In genomic region chr9:55539661-55540390, GRCm38 (mm10) we compare ENCODE assay signal across 8 mouse cellular contexts. TPM values are rescaled to one million over a fixed set of nuclear protein-coding genes. Genes with fewer than 3 reads are reported as not detected.
DNase-seq lines count a peak whose midpoint lies in the region; ATAC-seq and TF ChIP-seq lines count a peak whose summit lies in the region.

No protein-coding gene starts in this region.

- intact Hi-C loops in left cerebral cortex, postnatal 14 days (cut with DNase I): loop anchor here (5.0 kb wide), 2 partner anchors 73 to 113 kb away; no protein-coding TSS in a partner anchor

- 1% methylated on average over 31 of the region's 31 CpGs for WGBS in forebrain, embryonic 12.5 days
- WGBS in intestine, embryonic 16.5 days: 3% methylated on average over 31 of the region's 31 CpGs
- WGBS in neural tube, embryonic 11.5 days: 2% methylated on average over 31 of the region's 31 CpGs
- 6% methylated on average over 31 of the region's 31 CpGs for WGBS in lung, adult 2 months

- H3K27me3 ChIP-seq in forebrain, embryonic 12.5 days: peaks cover 91% of the 10 kb centered on the region
- peaks cover 35% of the 10 kb centered on the region for H3K27me3 ChIP-seq in intestine, embryonic 16.5 days (replicated peaks; ENCODE audit: control insufficient read depth, insufficient read depth, low read length)
- peaks cover 74% of the 10 kb centered on the region for H3K27me3 ChIP-seq in neural tube, embryonic 11.5 days (ENCODE audit: control insufficient read depth, insufficient read depth, low read length)

- H3K4me3 ChIP-seq in forebrain, embryonic 12.5 days (replicated peaks): peak overlapping the region; percentile 40
- peak overlapping the region; percentile 51 for H3K4me3 ChIP-seq in intestine, embryonic 16.5 days (ENCODE audit: low read length)
- peak overlapping the region; percentile 32 for H3K4me3 ChIP-seq in neural tube, embryonic 11.5 days (ENCODE audit: low read depth, low read length)
- H3K4me3 ChIP-seq in lung, adult 2 months (replicated peaks; ENCODE audit: extremely low read depth, low read depth, low read length): no peak overlapping the region

- no peak overlapping the region for H3K27ac ChIP-seq in forebrain, embryonic 12.5 days
- H3K27ac ChIP-seq in intestine, embryonic 16.5 days (ENCODE audit: low read length): no peak overlapping the region; the same call in none of the 2 replicates
- no peak overlapping the region for H3K27ac ChIP-seq in neural tube, embryonic 11.5 days (ENCODE audit: low read depth, low read length)

- peaks cover 40% of the 10 kb centered on the region for H3K4me1 ChIP-seq in forebrain, embryonic 12.5 days
- H3K4me1 ChIP-seq in intestine, embryonic 16.5 days (ENCODE audit: control insufficient read depth, insufficient read depth, low read length): peaks cover 22% of the 10 kb centered on the region
- peaks cover 9% of the 10 kb centered on the region for H3K4me1 ChIP-seq in neural tube, embryonic 11.5 days (ENCODE audit: control insufficient read depth, insufficient read depth, low read length)
- H3K4me1 ChIP-seq in lung, adult 2 months (ENCODE audit: control insufficient read depth, insufficient read depth, low read length): peaks cover 21% of the 10 kb centered on the region

- ATAC-seq in forebrain, embryonic 12.5 days (ENCODE audit: low FRiP score): no peak
- ATAC-seq in intestine, embryonic 16.5 days: no peak
- no peak for ATAC-seq in neural tube, embryonic 11.5 days (ENCODE audit: insufficient read depth, low FRiP score, low TSS enrichment)

- TF ChIP-seq CTCF in lung, adult 2 months (IDR thresholded peaks at IDR 0.05; ENCODE audit: insufficient read depth, low read length): no peak

- H3K36me3 ChIP-seq in forebrain, embryonic 12.5 days (replicated peaks): no peaks in the 10 kb centered on the region
- no peaks in the 10 kb centered on the region for H3K36me3 ChIP-seq in intestine, embryonic 16.5 days (ENCODE audit: control insufficient read depth, insufficient read depth, low read length)
- no peaks in the 10 kb centered on the region for H3K36me3 ChIP-seq in neural tube, embryonic 11.5 days (ENCODE audit: control insufficient read depth, insufficient read depth, low read length)

- no peak for TF ChIP-seq POLR2A in lung, adult 2 months (IDR thresholded peaks at IDR 0.05; ENCODE audit: borderline replicate concordance, extremely low read depth, low read depth, low read length)

- H3K9ac ChIP-seq in forebrain, embryonic 12.5 days: no peak overlapping the region
- H3K9ac ChIP-seq in intestine, embryonic 16.5 days (ENCODE audit: low read depth, low read length): peak overlapping the region; percentile 62
- H3K9ac ChIP-seq in neural tube, embryonic 11.5 days (ENCODE audit: low read length): peak overlapping the region; percentile 18

- DNase-seq in right cerebral cortex, postnatal 4 days: peak; percentile 31
- no peak for DNase-seq in right cerebral cortex, adult 18-20 months
- peak; percentile 57 for DNase-seq in neural tube, embryonic 11.5 days (ENCODE audit: low spot score)
- DNase-seq in lung, adult 2 months: no peak
- no peak for DNase-seq in left cerebral cortex, postnatal 14 days (ENCODE audit: low spot score in 2 of 2)
- DNase-seq in adrenal gland, adult 8-10 months: no peak

- peak overlapping the region; percentile 74 for H3K4me2 ChIP-seq in forebrain, embryonic 12.5 days
- peak overlapping the region; percentile 77 for H3K4me2 ChIP-seq in intestine, embryonic 16.5 days (ENCODE audit: low read depth, low read length)
- H3K4me2 ChIP-seq in neural tube, embryonic 11.5 days (ENCODE audit: low read depth): peak overlapping the region; percentile 49

- no peaks in the 10 kb centered on the region for H3K9me3 ChIP-seq in forebrain, embryonic 12.5 days
- no peaks in the 10 kb centered on the region for H3K9me3 ChIP-seq in intestine, embryonic 16.5 days (ENCODE audit: control insufficient read depth, low read length)
- no peaks in the 10 kb centered on the region for H3K9me3 ChIP-seq in neural tube, embryonic 11.5 days (ENCODE audit: control insufficient read depth, low read length)

RNA-seq across cellular contexts. Expression of gene Isl2, which starts 1.4 kb away (rescaled TPM):
- polyA plus RNA-seq in forebrain, embryonic 12.5 days (2016; fragmentation: Nextera tagmentation; extraction: Ambion mirVana): 0.68 and 0.73 TPM in 2 replicates
- 2.6 and 2.8 TPM in 2 replicates for polyA plus RNA-seq in intestine, embryonic 16.5 days (2015; fragmentation: Nextera tagmentation; extraction: Ambion mirVana)
- polyA plus RNA-seq in neural tube, embryonic 11.5 days (2014; fragmentation: Nextera tagmentation; extraction: Ambion mirVana): 36.7 and 52.8 TPM in 2 replicates
- 0.22 TPM in 1 of 2 replicates, not detected in the other for polyA plus RNA-seq in lung, adult 2 months (2012; rRNA removed)
- total RNA-seq in left cerebral cortex, postnatal 14 days (2021): not detected
- not detected for total RNA-seq in adrenal gland, adult 8-10 months (2022)

RNA-seq across cellular contexts. Expression of gene Etfa, which starts 27.8 kb away (rescaled TPM):
- 136 and 139 TPM in 2 replicates for polyA plus RNA-seq in forebrain, embryonic 12.5 days (2016; fragmentation: Nextera tagmentation; extraction: Ambion mirVana)
- 347 and 353 TPM in 2 replicates for polyA plus RNA-seq in intestine, embryonic 16.5 days (2015; fragmentation: Nextera tagmentation; extraction: Ambion mirVana)
- polyA plus RNA-seq in neural tube, embryonic 11.5 days (2014; fragmentation: Nextera tagmentation; extraction: Ambion mirVana): 122 and 138 TPM in 2 replicates
- 33.7 and 40.6 TPM in 2 replicates for polyA plus RNA-seq in lung, adult 2 months (2012; rRNA removed)
- total RNA-seq in left cerebral cortex, postnatal 14 days (2021): 10 to 100 TPM; 46.9 to 49.1 TPM
- 100 to 1,000 TPM; 214 to 386 (median 325) TPM for total RNA-seq in adrenal gland, adult 8-10 months (2022)

Comparison
In these comparisons a context has a peak if more than half of its experiments do, and no peak if none do; other contexts are left out.
1. DNase-seq: peak in right cerebral cortex, postnatal 4 days (single experiment) and neural tube, embryonic 11.5 days (single experiment); none in right cerebral cortex, adult 18-20 months (single experiment), lung, adult 2 months (single experiment), left cerebral cortex, postnatal 14 days (0 of 2) and adrenal gland, adult 8-10 months (single experiment).
2. Peak in every context shown above with its lines, with median percentiles within 50 percentile points of each other: H3K4me2 ChIP-seq.